Mouse (Mus musculus): ENCODE data around the gene Snrnp48. TPM values are rescaled to one million over a fixed set of nuclear protein-coding genes. Genes with fewer than 3 reads are reported as not detected.

Gene Snrnp48
- total RNA-seq, 2 experiments from 2014 or later, result 14.0 to 19.8 TPM

GRCm38 (mm10) chr13:38251226-38251625, 46.5 kb downstream of the Snrnp48 start:
- ATAC-seq (replicated peaks; ENCODE audit: low FRiP score, poor library complexity, severe bottlenecking), result no peak

DNA sequence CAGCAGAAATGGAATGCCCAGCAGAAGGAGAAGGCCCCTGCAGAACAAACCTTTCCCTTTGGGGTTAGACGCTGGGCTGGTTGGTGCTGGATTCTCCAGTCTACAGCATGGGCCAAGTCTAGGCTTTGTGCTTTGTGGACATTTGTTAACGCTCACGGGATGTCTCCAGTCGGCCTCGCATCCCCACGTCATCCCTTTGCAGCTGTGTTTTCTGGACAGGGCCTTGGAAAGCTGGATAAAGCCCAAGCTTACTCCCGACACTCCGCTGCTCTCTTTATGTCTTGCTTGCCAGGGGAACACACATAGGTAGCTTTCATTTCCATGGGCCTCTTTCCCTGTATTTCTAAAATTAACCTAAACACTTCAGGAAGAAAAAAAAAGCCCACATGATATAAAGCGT, 49.0 kb downstream of the Snrnp48 start:
- no peak for ATAC-seq (replicated peaks; ENCODE audit: low FRiP score, poor library complexity, severe bottlenecking)

DNA sequence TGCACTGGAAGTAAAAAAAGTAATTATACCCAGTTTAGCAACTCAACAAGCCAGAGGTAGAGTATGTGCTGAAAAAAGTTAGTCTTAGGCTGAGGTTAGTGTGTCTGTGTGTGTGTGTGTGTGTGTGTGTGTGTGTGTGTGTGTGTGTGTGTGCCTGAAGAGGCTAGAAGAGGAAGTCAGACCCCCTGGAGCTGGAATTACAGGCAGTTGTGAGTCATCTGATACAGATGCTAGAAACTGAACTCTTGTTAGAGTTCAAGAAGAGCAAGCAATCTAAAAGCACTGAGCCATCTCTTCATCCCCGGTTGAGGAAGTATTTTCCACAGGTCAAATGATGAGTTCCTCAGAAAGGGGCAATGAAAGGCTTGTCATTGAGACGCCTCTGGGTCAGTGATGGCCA, 54.2 kb downstream of the Snrnp48 start:
- no peak for ATAC-seq (replicated peaks; ENCODE audit: low FRiP score, poor library complexity, severe bottlenecking)

DNA sequence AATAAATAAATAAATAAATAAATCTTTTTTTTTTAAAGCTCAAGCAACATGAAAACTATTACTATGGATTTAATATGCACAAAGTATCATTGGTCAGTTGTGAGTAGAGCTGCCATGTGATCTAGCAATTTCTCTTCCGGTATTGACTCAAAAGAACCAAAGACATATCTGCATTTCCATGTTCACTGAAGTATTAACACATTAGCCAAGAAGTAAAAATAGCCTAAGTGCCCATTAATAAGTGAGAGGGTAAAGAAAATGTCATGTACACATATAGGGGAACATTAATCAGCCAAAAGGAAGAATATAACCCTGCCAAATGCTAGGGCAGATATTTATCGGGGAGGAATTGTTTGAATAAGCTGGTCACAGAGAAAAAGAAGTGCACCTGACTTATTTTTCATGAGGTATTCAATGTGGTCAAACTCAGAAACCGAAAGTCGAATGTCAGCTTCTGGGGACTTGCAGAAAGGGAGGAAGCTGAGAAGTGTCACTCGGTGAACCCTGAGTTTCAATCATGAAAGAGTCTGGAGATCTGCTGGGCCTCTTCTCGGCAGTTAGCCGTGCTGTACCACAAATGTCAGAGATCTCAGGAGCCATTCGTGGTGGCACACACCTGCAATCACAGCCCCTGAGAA, 64.4 kb downstream of the Snrnp48 start:
- ATAC-seq (replicated peaks; ENCODE audit: low FRiP score, poor library complexity, severe bottlenecking), result no peak

- ATAC-seq (replicated peaks; ENCODE audit: low FRiP score, poor library complexity, severe bottlenecking), result no peak
Measured at GRCm38 (mm10) chr13:38272624-38273023, 67.9 kb downstream of the Snrnp48 start.

Other genes with a start within 250 kb of the Snrnp48 start
- 37.0 and 44.4 TPM in 2 replicates for gene Ssr1, start 210.7 kb upstream of the Snrnp48 start, total RNA-seq (2015; ENCODE audit: low replicate concordance)
- gene Ssr1, start 210.7 kb upstream of the Snrnp48 start, total RNA-seq (2017; ENCODE audit: low replicate concordance), result 37.4 and 46.7 TPM in 2 replicates
- 23.8 and 29.8 TPM in 2 replicates for gene Riok1, start 167.9 kb upstream of the Snrnp48 start, total RNA-seq (2015; ENCODE audit: low replicate concordance)
- gene Riok1, start 167.9 kb upstream of the Snrnp48 start, total RNA-seq (2017; ENCODE audit: low replicate concordance), result 38.7 and 46.4 TPM in 2 replicates
- 0.58 TPM in 1 of 2 replicates, not detected in the other for gene Cage1, start 167.9 kb upstream of the Snrnp48 start, total RNA-seq (2015; ENCODE audit: low replicate concordance)
- gene Cage1, start 167.9 kb upstream of the Snrnp48 start, total RNA-seq (2017; ENCODE audit: low replicate concordance), result 1.0 and 3.6 TPM in 2 replicates
- 0.38 TPM in 1 of 2 replicates, not detected in the other for gene Dsp, start 53.6 kb upstream of the Snrnp48 start, total RNA-seq (2015; ENCODE audit: low replicate concordance)
- 0.28 and 0.34 TPM in 2 replicates for gene Dsp, start 53.6 kb upstream of the Snrnp48 start, total RNA-seq (2017; ENCODE audit: low replicate concordance)
- 0.38 TPM in 1 of 2 replicates, not detected in the other for gene Bmp6, start 140.2 kb downstream of the Snrnp48 start, total RNA-seq (2015; ENCODE audit: low replicate concordance)
- gene Bmp6, start 140.2 kb downstream of the Snrnp48 start, total RNA-seq (2017; ENCODE audit: low replicate concordance), result not detected in 2 replicates